Mouse (Mus musculus) layer of hippocampus, postnatal 10 days (tissue): ENCODE measurements around the gene Ccdc33. TPM values are rescaled to one million over a fixed set of nuclear protein-coding genes. Genes with fewer than 3 reads are reported as not detected.

Source experiments
- DNase-seq, 2 experiments: peaks; one replicate each; pipeline ENCODE4 v3.0.0; 2021; ENCODE audit warnings: low spot score in 2 of 2
- total RNA-seq, 2 experiments: library from RNA; stranded (reverse); gene quantifications; 2 replicates each; pipeline ENCODE4 v1.2.3; 2021

Ccdc33 gene
- total RNA-seq, 2 experiments from 2014 or later: 1.0 to 2.0 TPM

GRCm38 (mm10) chr9:57986293-57986692 lies 132.3 kb downstream of the Ccdc33 start:
- DNase-seq: no peak

- no peak for DNase-seq
Measured at GRCm38 (mm10) chr9:57985304-57985703, 133.3 kb downstream of the Ccdc33 start.

DNA sequence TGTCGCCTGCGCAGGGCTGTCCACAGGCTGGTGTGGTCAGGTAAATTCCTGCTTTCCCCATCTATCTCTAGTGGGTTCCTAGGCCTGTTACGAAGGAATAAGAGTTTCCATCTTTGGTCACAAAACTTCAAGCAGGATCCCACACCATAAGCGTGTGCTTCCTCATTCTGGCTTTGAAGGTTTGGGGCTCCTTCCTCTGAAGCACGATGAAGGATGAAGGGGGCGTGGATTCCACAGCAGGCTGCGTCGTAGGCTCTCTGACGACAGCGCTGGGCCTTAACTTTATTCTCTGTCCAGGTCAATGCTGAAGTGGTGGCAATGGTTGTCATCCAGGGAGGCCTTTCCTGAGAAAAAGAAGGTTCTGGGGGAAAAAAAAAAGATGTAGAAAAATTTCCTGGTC lies 138.1 kb downstream of the Ccdc33 start:
- DNase-seq: no peak

DNA sequence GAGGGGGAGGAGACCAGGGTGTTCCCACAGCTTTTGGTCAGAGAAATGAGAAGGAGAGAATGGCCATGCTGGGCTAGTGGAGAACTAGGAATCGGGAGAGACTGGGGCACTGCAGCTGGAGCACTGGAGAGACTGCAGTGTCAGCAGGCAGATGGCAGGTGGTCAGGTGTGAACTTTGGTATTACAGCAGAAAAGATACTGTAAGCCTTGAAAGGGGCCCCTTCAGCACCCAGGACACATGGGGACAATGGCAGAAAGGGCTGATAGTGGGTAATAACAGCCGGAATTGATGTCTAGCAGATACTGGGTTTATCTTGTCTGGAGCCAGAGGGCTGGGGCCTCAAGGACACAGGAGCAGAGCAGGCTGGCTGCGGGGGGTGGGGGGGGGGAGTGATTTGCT lies 139.8 kb downstream of the Ccdc33 start:
- no peak for DNase-seq

Other genes with a start within 250 kb of the Ccdc33 start
- gene Ubl7, start 207.8 kb downstream of the Ccdc33 start, total RNA-seq: 10 to 100 TPM; 95.3 to 98.4 TPM
- 100 to 1,000 TPM; 100 to 104 TPM for gene Sema7a, start 178.7 kb downstream of the Ccdc33 start, total RNA-seq
- 1 to 10 TPM; 1.2 to 1.9 TPM for gene Cyp11a1, start 112.4 kb downstream of the Ccdc33 start, total RNA-seq
- gene Stra6, start 55.0 kb downstream of the Ccdc33 start, total RNA-seq: 1 to 10 TPM; 9.0 TPM
- 10 to 100 TPM; 16.4 to 18.1 TPM for gene Islr, start 85.5 kb upstream of the Ccdc33 start, total RNA-seq
- 100 to 1,000 TPM; 231 to 269 TPM for gene Islr2, start 85.5 kb upstream of the Ccdc33 start, total RNA-seq
- 1 to 10 TPM; 7.3 to 9.1 TPM for gene Pml, start 131.0 kb upstream of the Ccdc33 start, total RNA-seq
- 10 to 100 TPM; 77.5 to 80.5 TPM for gene Stoml1, start 134.3 kb upstream of the Ccdc33 start, total RNA-seq
- gene Loxl1, start 194.4 kb upstream of the Ccdc33 start, total RNA-seq: 1 to 10 TPM; 5.0 to 5.7 TPM